In genomic region chr16:94882111-94882510, GRCm38 (mm10) we compare ENCODE assay signal across 26 mouse cellular contexts.
DNase-seq lines count a peak whose midpoint lies in the region; ATAC-seq and TF ChIP-seq lines count a peak whose summit lies in the region.
"Had no signal": no experiment of that assay in that cellular context is flagged by ENCODE, and none has a peak within 500 bp of the region (broad histone marks: within the 10 kb centered on the region; RNA-seq: fewer than 3 reads in every experiment).

No protein-coding gene starts in this region.

- no peaks in the 10 kb centered on the region for H3K36me3 ChIP-seq in kidney, embryonic 16.5 days (ENCODE audit: insufficient read depth, low read length)
- no peaks in the 10 kb centered on the region for H3K36me3 ChIP-seq in hindbrain, embryonic 13.5 days
- H3K36me3 ChIP-seq: embryonic facial prominence, embryonic 10.5 days; heart, embryonic 15.5 days; limb, embryonic 15.5 days; neural tube, embryonic 12.5 days had no signal

- H3K4me3 ChIP-seq in kidney, embryonic 16.5 days (ENCODE audit: low read length) = no peak overlapping the region
- H3K4me3 ChIP-seq in layer of hippocampus, adult 2 months = no peak overlapping the region; the same call in 1 of the 2 replicates
- no peak overlapping the region for H3K4me3 ChIP-seq in hindbrain, embryonic 13.5 days
- H3K4me3 ChIP-seq: embryonic facial prominence, embryonic 10.5 days; gastrocnemius, adult 2 months; heart, embryonic 15.5 days; limb, embryonic 15.5 days; neural tube, embryonic 12.5 days had no signal

- peaks cover 4% of the 10 kb centered on the region; the same call in 1 of the 2 replicates for H3K27me3 ChIP-seq in kidney, embryonic 16.5 days (ENCODE audit: insufficient read depth, low read length)
- H3K27me3 ChIP-seq in hindbrain, embryonic 13.5 days = 0 out of 2 replicates have a peak, but pooled peaks cover 3% of the 10 kb centered on the region
- H3K27me3 ChIP-seq: heart, embryonic 15.5 days; limb, embryonic 15.5 days; neural tube, embryonic 12.5 days had no signal

- 0 out of 2 replicates have a peak, but pooled peaks have one; percentile 15 for ATAC-seq in kidney, embryonic 16.5 days (ENCODE audit: low FRiP score, low TSS enrichment)
- ATAC-seq in hindbrain, embryonic 13.5 days (ENCODE audit: low FRiP score) = no peak
- ATAC-seq: forebrain, postnatal 0 days; inflammation-experienced regulatory T-cells, adult 6 months had no signal

- H3K4me1 ChIP-seq in kidney, embryonic 16.5 days (ENCODE audit: insufficient read depth, low read length) = peaks cover 2% of the 10 kb centered on the region; the same call in 1 of the 2 replicates
- H3K4me1 ChIP-seq in hindbrain, embryonic 13.5 days (replicated peaks) = no peaks in the 10 kb centered on the region
- H3K4me1 ChIP-seq: heart, embryonic 15.5 days; limb, embryonic 15.5 days; neural tube, embryonic 12.5 days had no signal

- no peak overlapping the region for H3K27ac ChIP-seq in kidney, embryonic 16.5 days (ENCODE audit: low read length)
- H3K27ac ChIP-seq in layer of hippocampus, adult 2 months = peak overlapping the region; percentile 91
- no peak overlapping the region for H3K27ac ChIP-seq in hindbrain, embryonic 13.5 days
- H3K27ac ChIP-seq: embryonic facial prominence, embryonic 10.5 days; gastrocnemius, adult 2 months; heart, embryonic 15.5 days; hindbrain, embryonic 14.5 days; limb, embryonic 15.5 days; liver, embryonic 14.5 days; neural tube, embryonic 12.5 days had no signal

- 53% methylated on average over 7 of the region's 7 CpGs for WGBS in kidney, embryonic 16.5 days
- WGBS in hindbrain, embryonic 13.5 days = 61% methylated on average over 7 of the region's 7 CpGs

- H3K9me3 ChIP-seq in kidney, embryonic 16.5 days (ENCODE audit: low read length) = no peaks in the 10 kb centered on the region
- no peaks in the 10 kb centered on the region for H3K9me3 ChIP-seq in hindbrain, embryonic 13.5 days
- H3K9me3 ChIP-seq: embryonic facial prominence, embryonic 10.5 days; heart, embryonic 15.5 days; limb, embryonic 15.5 days; neural tube, embryonic 12.5 days had no signal

- intact Hi-C loops in left cerebral cortex, postnatal 14 days (cut with DNase I) = loop anchor here (2.0 to 5.0 kb wide), 2 partner anchors 50 to 115 kb away; partner anchors contain the start of gene Kcnj6
- intact Hi-C loops in left cerebral cortex, postnatal 10 days (cut with DNase I) = loop anchor here (5.0 kb wide), 1 partner anchor 115 kb away; the partner anchor contains the start of gene Kcnj6

- DNase-seq in kidney, postnatal 14 days = no peak
- DNase-seq in left cerebral cortex, postnatal 14 days (ENCODE audit: low spot score in 2 of 2) = peak; percentile 49 to 77
- DNase-seq in left cerebral cortex, postnatal 10 days (ENCODE audit: extremely low spot score in 1 of 2, low spot score in 2 of 2) = no peak
- peak; percentile 59 to 73 for DNase-seq in layer of hippocampus, adult 2 months (ENCODE audit: low spot score in 2 of 2)
- DNase-seq in right cerebral cortex, postnatal 25 days = peak; percentile 40
- no peak for DNase-seq in cerebellum, adult 18-20 months
- DNase-seq: adrenal gland, postnatal 25 days; cerebellum, adult 9-11 months; forebrain, postnatal 0 days; gastrocnemius, adult 2 months; heart, postnatal 36 days; kidney, adult 18-20 months; kidney, postnatal 4 days; lung, embryonic 14.5 days; lung, postnatal 36 days; midbrain, embryonic 14.5 days; thymus, postnatal 14 days had no signal

- H3K9ac ChIP-seq in kidney, embryonic 16.5 days (replicated peaks; ENCODE audit: low read length) = no peak overlapping the region
- no peak overlapping the region for H3K9ac ChIP-seq in hindbrain, embryonic 13.5 days
- H3K9ac ChIP-seq: forebrain, postnatal 0 days; heart, embryonic 15.5 days; hindbrain, embryonic 14.5 days; limb, embryonic 15.5 days; liver, embryonic 14.5 days; lung, embryonic 14.5 days; neural tube, embryonic 12.5 days had no signal

- H3K4me2 ChIP-seq in kidney, embryonic 16.5 days (replicated peaks; ENCODE audit: low read depth, low read length) = no peak overlapping the region
- H3K4me2 ChIP-seq in hindbrain, embryonic 13.5 days = no peak overlapping the region
- H3K4me2 ChIP-seq: heart, embryonic 15.5 days; hindbrain, embryonic 14.5 days; limb, embryonic 15.5 days; lung, embryonic 14.5 days; neural tube, embryonic 12.5 days had no signal

- TF ChIP-seq CTCF in layer of hippocampus, adult 2 months (conservative IDR thresholded peaks at IDR 0.05) = no peak

Comparison
In these comparisons a context has a peak if more than half of its experiments do, and no peak if none do; other contexts are left out.
1. DNase-seq: peak in left cerebral cortex, postnatal 14 days (2 of 2), layer of hippocampus, adult 2 months (2 of 2) and right cerebral cortex, postnatal 25 days (single experiment); none in kidney, postnatal 14 days (single experiment), left cerebral cortex, postnatal 10 days (0 of 2) and cerebellum, adult 18-20 months (0 of 2).